Mouse (Mus musculus): Measurements from ENCODE around the gene Zfp354b. TPM values are rescaled to one million over a fixed set of nuclear protein-coding genes. Genes with fewer than 3 reads are reported as not detected.
A peak's percentile ranks its signal among the peaks of the same experiment; 100 is the strongest.

Zfp354b gene
- polyA plus RNA-seq (2015; fragmentation: Nextera tagmentation; extraction: Ambion mirVana): 0.88 and 1.0 TPM in 2 replicates

GRCm38 (mm10) chr11:50931451-50931866 is at the start of gene Zfp354b:
TSS of gene Zfp354b (minus strand) at chr11:50931633.
- Histone ChIP-seq H3K36me3 (no peaks in the 10 kb centered on the region), H3K9me3 (no peaks in the 10 kb centered on the region), H3K4me3 (peak within 1 kb of the TSS; percentile 80), H3K4me1 (peaks cover 10% of the 10 kb centered on the region), H3K4me2 (peak within 1 kb of the TSS; percentile 96), H3K27me3 (replicated peaks) (peaks cover 27% of the 10 kb centered on the region), H3K27ac (replicated peaks) (0 out of 2 replicates have a peak within 1 kb of the TSS, but pooled peaks have one; percentile 29), H3K9ac (peak within 1 kb of the TSS; percentile 89)
- WGBS: 0% methylated on average over 18 of the region's 18 CpGs
- ATAC-seq (ENCODE audit: extremely low read depth, insufficient number of reproducible peaks, low FRiP score, low TSS enrichment): peak; percentile 77

DNA sequence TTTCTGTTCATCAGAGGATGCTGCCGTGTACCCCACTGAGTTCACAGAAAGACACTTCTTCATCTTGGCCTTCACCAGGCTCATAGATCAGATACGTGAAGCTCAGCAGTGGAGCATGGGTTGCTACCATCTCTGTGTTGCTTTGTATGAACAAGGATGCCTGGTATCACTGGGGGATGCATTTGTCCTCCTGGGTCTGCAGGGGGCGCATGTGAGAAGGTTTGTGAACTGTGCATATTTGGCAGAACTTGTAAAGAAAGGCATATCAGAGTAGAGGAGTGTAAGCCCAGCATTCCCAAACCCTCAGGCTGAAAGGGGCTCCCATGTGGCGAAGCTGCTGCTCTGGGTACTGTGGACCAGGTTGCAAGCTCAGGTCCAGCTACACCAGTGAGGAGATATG is 45.8 kb upstream of the Zfp354b start:
- ATAC-seq (ENCODE audit: extremely low read depth, insufficient number of reproducible peaks, low FRiP score, low TSS enrichment): no peak
- no peak overlapping the region for H3K9ac ChIP-seq
- H3K27ac ChIP-seq (replicated peaks): no peak overlapping the region
- no peak overlapping the region for H3K4me3 ChIP-seq
- no peaks in the 10 kb centered on the region for H3K4me1 ChIP-seq
- no peaks in the 10 kb centered on the region for H3K9me3 ChIP-seq
- H3K27me3 ChIP-seq (replicated peaks): peaks cover 48% of the 10 kb centered on the region
- 57% methylated on average over 4 of the region's 4 CpGs for WGBS
- H3K36me3 ChIP-seq: no peaks in the 10 kb centered on the region
- no peak overlapping the region for H3K4me2 ChIP-seq

GRCm38 (mm10) chr11:50966230-50966629 is 34.8 kb upstream of the Zfp354b start, which contains the start of gene Olfr1378:
TSS of gene Olfr1378 (plus strand) at chr11:50966530.
- ATAC-seq (ENCODE audit: extremely low read depth, insufficient number of reproducible peaks, low FRiP score, low TSS enrichment): no peak
- Histone ChIP-seq H3K9ac (no peak within 1 kb of the TSS), H3K27me3 (replicated peaks) (peaks cover 42% of the 10 kb centered on the region), H3K27ac (replicated peaks) (no peak within 1 kb of the TSS), H3K36me3 (no peaks in the 10 kb centered on the region), H3K9me3 (no peaks in the 10 kb centered on the region), H3K4me3 (no peak within 1 kb of the TSS), H3K4me1 (no peaks in the 10 kb centered on the region), H3K4me2 (no peak within 1 kb of the TSS)
- WGBS: 77% methylated on average over 11 of the region's 11 CpGs

- 54% methylated on average over 2 of the region's 2 CpGs for WGBS
- Histone ChIP-seq H3K27ac (replicated peaks) (no peak overlapping the region), H3K27me3 (replicated peaks) (peaks cover 35% of the 10 kb centered on the region), H3K9ac (no peak overlapping the region), H3K4me1 (no peaks in the 10 kb centered on the region), H3K4me3 (no peak overlapping the region), H3K36me3 (no peaks in the 10 kb centered on the region), H3K9me3 (no peaks in the 10 kb centered on the region), H3K4me2 (no peak overlapping the region)
- no peak for ATAC-seq (ENCODE audit: extremely low read depth, insufficient number of reproducible peaks, low FRiP score, low TSS enrichment)
Observed at GRCm38 (mm10) chr11:50964886-50965285, 33.5 kb upstream of the Zfp354b start.

- H3K4me1 ChIP-seq: no peaks in the 10 kb centered on the region
- H3K9me3 ChIP-seq: no peaks in the 10 kb centered on the region
- H3K36me3 ChIP-seq: no peaks in the 10 kb centered on the region
- no peak within 1 kb of the TSS for H3K27ac ChIP-seq (replicated peaks)
- WGBS: 49% methylated on average over 6 of the region's 6 CpGs
- no peak within 1 kb of the TSS for H3K9ac ChIP-seq
- H3K4me3 ChIP-seq: no peak within 1 kb of the TSS
- no peak within 1 kb of the TSS for H3K4me2 ChIP-seq
- ATAC-seq (ENCODE audit: extremely low read depth, insufficient number of reproducible peaks, low FRiP score, low TSS enrichment): no peak
- H3K27me3 ChIP-seq (replicated peaks): peaks cover 64% of the 10 kb centered on the region
Observed at GRCm38 (mm10) chr11:50953665-50954064, 22.2 kb upstream of the Zfp354b start, which contains the start of gene Prop1. TSS of gene Prop1 (minus strand) at chr11:50953765.

DNA sequence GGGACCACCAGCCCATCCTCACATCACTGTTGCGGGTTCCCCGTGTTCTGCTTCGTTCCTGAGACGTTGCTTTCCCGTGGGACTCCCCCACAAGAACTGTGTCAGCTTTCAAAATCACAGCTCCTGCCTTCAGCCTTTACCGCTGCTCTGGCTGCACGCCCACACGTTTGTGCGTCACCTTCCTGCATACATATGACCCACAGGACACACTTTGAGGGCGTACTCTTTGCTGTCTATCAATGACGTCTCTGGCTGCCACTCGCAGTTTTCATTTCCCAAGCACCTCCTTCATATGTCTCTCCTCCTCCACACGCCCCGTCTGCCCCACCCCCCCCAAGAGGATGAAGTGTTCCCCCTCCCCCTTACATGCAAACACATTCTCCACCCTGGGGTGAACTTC is 20.9 kb upstream of the Zfp354b start:
- Histone ChIP-seq H3K4me1 (no peaks in the 10 kb centered on the region), H3K4me3 (no peak overlapping the region), H3K9ac (no peak overlapping the region), H3K4me2 (peak overlapping the region; percentile 22; the same call in 1 of the 2 replicates), H3K9me3 (no peaks in the 10 kb centered on the region), H3K27ac (replicated peaks) (no peak overlapping the region), H3K36me3 (no peaks in the 10 kb centered on the region), H3K27me3 (replicated peaks) (peaks cover 58% of the 10 kb centered on the region)
- ATAC-seq (ENCODE audit: extremely low read depth, insufficient number of reproducible peaks, low FRiP score, low TSS enrichment): no peak
- WGBS: 58% methylated on average over 14 of the region's 14 CpGs

DNA sequence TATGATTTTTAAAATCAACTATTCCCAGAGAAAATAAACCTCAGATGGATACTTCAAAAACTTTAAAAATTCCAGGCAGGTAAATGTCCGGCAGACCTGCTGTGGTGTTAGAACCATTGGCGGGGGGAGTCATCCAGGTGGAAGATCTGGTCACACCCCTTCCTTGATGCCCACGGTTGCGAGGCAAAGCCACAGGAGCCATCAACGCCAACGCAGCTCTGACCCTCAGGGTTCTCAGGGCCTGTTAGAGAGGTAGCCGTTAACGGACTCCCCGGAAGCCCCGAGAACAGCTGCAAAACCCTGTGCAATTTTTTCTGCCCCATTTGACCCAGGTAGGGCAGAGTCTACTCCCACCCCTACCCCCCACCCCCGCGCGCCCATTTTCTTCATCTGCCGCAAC is 12.1 kb upstream of the Zfp354b start, which contains the start of gene 4933414I15Rik:
Gene 4933414I15Rik (minus strand): TSS at position 260 of the 400 bp plus-strand sequence.
- no peak for ATAC-seq (ENCODE audit: extremely low read depth, insufficient number of reproducible peaks, low FRiP score, low TSS enrichment)
- no peak within 1 kb of the TSS for H3K4me3 ChIP-seq
- no peaks in the 10 kb centered on the region for H3K9me3 ChIP-seq
- peaks cover 46% of the 10 kb centered on the region for H3K27me3 ChIP-seq (replicated peaks)
- no peaks in the 10 kb centered on the region for H3K4me1 ChIP-seq
- no peak within 1 kb of the TSS for H3K4me2 ChIP-seq
- H3K9ac ChIP-seq: no peak within 1 kb of the TSS
- H3K36me3 ChIP-seq: no peaks in the 10 kb centered on the region
- WGBS: 70% methylated on average over 14 of the region's 14 CpGs
- H3K27ac ChIP-seq (replicated peaks): no peak within 1 kb of the TSS

GRCm38 (mm10) chr11:50942386-50942785 is 11.0 kb upstream of the Zfp354b start:
- no peaks in the 10 kb centered on the region for H3K4me1 ChIP-seq
- WGBS: 60% methylated on average over 12 of the region's 12 CpGs
- H3K36me3 ChIP-seq: no peaks in the 10 kb centered on the region
- H3K9me3 ChIP-seq: no peaks in the 10 kb centered on the region
- no peak for ATAC-seq (ENCODE audit: extremely low read depth, insufficient number of reproducible peaks, low FRiP score, low TSS enrichment)
- peaks cover 47% of the 10 kb centered on the region for H3K27me3 ChIP-seq (replicated peaks)
- no peak overlapping the region for H3K4me3 ChIP-seq
- no peak overlapping the region for H3K4me2 ChIP-seq
- no peak overlapping the region for H3K9ac ChIP-seq
- H3K27ac ChIP-seq (replicated peaks): no peak overlapping the region

GRCm38 (mm10) chr11:50939621-50940366 is 8.4 kb upstream of the Zfp354b start:
- Histone ChIP-seq H3K9me3 (no peaks in the 10 kb centered on the region), H3K27me3 (replicated peaks) (peaks cover 49% of the 10 kb centered on the region), H3K4me2 (no peak overlapping the region), H3K27ac (replicated peaks) (no peak overlapping the region), H3K36me3 (no peaks in the 10 kb centered on the region), H3K4me1 (no peaks in the 10 kb centered on the region), H3K4me3 (no peak overlapping the region), H3K9ac (no peak overlapping the region)
- 33% methylated on average over 14 of the region's 14 CpGs for WGBS
- no peak for ATAC-seq (ENCODE audit: extremely low read depth, insufficient number of reproducible peaks, low FRiP score, low TSS enrichment)

- Histone ChIP-seq H3K4me1 (no peaks in the 10 kb centered on the region), H3K9ac (no peak overlapping the region), H3K27ac (replicated peaks) (no peak overlapping the region), H3K36me3 (no peaks in the 10 kb centered on the region), H3K27me3 (replicated peaks) (peaks cover 42% of the 10 kb centered on the region), H3K4me3 (no peak overlapping the region), H3K9me3 (no peaks in the 10 kb centered on the region), H3K4me2 (no peak overlapping the region)
- WGBS: 67% methylated on average over 8 of the region's 8 CpGs
- no peak for ATAC-seq (ENCODE audit: extremely low read depth, insufficient number of reproducible peaks, low FRiP score, low TSS enrichment)
Observed at GRCm38 (mm10) chr11:50938435-50938834, 7.0 kb upstream of the Zfp354b start.

GRCm38 (mm10) chr11:50932040-50932439 is 607 bp upstream of the Zfp354b start:
- H3K27ac ChIP-seq (replicated peaks): no peak overlapping the region
- no peak for ATAC-seq (ENCODE audit: extremely low read depth, insufficient number of reproducible peaks, low FRiP score, low TSS enrichment)
- WGBS: 76% methylated on average over 1 of the region's 1 CpGs
- H3K4me1 ChIP-seq: peaks cover 10% of the 10 kb centered on the region
- H3K36me3 ChIP-seq: no peaks in the 10 kb centered on the region
- peaks cover 27% of the 10 kb centered on the region for H3K27me3 ChIP-seq (replicated peaks)
- H3K4me2 ChIP-seq: peak overlapping the region; percentile 96
- H3K9me3 ChIP-seq: no peaks in the 10 kb centered on the region
- peak overlapping the region; percentile 80 for H3K4me3 ChIP-seq
- H3K9ac ChIP-seq: no peak overlapping the region

DNA sequence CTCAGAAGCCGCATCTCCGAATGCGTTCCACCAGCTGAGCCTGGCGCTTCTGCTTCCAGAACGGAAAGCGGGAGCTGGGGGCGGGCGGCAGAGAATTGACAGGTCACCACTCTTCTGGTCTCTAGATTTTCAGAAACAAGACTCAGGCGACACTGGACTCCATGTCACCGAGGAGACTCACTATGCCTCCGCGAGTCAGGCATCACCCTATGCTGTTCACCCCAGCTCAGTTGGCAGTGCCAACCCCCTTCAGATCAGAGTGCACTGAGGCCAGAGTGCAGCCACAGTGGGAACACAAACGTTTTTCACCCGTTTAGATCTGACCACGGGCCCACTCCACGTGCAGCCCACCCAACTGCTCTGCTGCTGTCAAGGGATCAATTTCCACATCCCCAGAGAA is 412 bp downstream of the Zfp354b start:
- peak overlapping the region; percentile 89 for H3K9ac ChIP-seq
- no peaks in the 10 kb centered on the region for H3K9me3 ChIP-seq
- H3K4me1 ChIP-seq: peaks cover 10% of the 10 kb centered on the region
- peak; percentile 31; the same call in 1 of the 2 replicates for ATAC-seq (ENCODE audit: extremely low read depth, insufficient number of reproducible peaks, low FRiP score, low TSS enrichment)
- H3K27ac ChIP-seq (replicated peaks): no peak overlapping the region
- peaks cover 27% of the 10 kb centered on the region for H3K27me3 ChIP-seq (replicated peaks)
- WGBS: under 1% methylated on average over 16 of the region's 16 CpGs
- peak overlapping the region; percentile 96 for H3K4me2 ChIP-seq
- H3K4me3 ChIP-seq: peak overlapping the region; percentile 80
- H3K36me3 ChIP-seq: no peaks in the 10 kb centered on the region

All from heart, embryonic 13.5 days (tissue).